Mouse (Mus musculus): ENCODE measurements at regions not wholly inside any gene's neighbourhood (a gene's known extent, or its start where the extent isn't known, plus 50 kb on each side); places are given as distances from the start of the nearest gene placed in this dataset.

DNA sequence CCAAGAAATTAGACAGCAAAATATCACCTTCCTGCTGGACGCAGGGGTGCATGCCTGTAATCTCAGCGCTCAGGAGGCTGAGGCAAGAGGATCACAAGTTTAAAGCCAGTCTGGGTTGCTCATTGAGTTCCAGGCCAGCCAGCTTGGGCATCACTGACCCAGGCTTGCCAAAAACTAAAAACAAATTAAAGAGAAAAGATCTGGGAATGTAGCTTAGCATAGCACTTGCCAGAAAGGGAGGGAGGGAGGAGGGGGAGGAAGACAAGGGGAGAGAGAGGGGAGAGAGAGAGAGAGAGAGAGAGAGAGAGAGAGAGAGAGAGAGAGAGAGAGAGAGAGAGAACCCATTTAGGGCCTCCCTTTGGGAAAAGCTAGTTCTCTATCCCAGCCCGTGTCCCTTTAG, 112.7 kb upstream of the Thy1 start:
- DNase-seq, result no peak

DNA sequence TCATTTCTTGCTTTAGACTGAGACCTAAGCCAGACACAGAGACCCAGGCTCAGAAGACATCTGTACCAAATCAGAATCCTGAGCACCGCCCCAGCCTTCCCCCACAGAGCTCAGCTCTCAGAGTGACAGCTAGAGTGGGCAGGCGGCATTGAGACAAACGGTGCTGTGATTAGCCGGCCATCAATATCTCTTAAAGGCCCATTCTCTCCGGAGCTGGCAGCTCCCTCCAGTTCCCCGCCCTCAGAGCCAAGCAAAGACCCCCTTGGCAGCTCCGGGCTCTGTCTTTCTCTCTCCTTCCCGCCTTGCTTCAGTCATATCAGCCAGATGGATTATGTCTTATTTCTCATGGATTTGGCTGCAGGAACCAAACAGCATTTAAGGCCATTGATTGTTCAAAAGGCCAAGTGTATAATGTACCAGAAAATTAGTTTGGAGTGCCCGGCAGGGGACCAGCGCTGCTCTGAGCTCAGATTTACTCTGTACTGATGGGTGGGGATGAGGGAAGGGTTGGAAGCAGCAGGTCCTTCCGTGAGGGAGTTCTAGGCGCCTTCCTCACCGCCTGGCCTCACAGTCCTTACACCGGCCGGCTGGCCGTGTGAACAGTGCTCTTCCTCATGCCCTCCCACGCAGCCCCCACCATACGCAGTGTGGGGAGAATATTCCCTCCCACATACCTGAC, 109.0 kb upstream of the Thy1 start:
- DNase-seq, result no peak

DNA sequence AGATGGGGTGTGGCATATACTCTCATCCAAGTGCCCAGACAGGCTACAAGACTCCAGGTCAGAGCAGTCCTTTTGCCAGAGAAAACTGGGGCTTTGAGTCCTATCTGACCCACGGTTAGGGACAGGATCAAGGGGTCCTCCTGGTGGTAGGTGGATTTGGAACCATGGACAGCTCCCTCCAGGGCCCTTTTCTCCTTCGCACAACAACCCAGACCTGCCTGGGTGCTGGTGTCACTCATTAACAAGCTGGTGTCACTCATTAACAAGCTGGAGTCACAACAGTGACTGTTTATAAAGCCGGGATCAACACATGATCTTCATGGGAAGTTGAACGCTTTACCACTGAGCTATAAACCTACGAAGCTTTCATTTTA, 108.5 kb upstream of the Thy1 start:
- DNase-seq, result no peak

DNA sequence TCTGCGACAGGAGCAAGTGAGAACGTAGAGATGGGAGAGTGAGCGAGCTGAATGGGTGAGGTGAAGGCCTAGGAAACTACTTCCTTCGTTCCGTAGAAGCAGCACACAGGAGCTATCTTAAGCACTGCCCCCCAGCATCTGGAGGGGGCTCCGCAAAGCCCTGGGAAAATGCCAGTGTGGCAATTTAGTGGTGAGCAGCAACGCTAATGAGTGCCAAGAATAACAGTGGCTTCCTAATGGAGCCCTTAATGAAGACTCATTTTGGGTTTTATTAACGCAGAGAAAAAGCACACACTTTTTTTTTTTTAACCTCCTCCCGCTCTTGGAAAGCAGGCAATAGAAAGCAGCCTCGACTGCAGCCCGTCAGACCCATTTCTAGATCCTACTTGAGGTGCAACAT, 103.8 kb upstream of the Thy1 start:
- no peak for DNase-seq

DNA sequence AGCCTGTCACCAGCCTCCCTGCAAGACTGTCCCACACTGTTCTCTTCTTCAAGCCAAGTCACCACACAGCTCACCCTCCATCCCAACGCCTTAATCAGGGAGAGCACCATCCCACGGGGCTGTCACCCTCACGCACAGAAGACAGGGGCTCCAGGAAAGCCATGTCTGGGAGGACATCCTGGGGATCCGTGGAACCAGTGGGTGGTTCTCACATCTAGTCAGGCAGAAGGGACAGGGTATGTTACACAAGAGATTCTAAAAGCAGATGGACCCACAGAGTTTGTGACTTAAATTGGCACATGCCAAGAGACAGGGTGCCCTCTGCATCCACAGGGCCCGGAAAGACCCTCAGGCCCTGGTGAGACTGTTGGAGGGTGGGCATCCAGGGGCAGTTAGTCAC, 101.0 kb upstream of the Thy1 start:
- DNase-seq, result peak; percentile 52

DNA sequence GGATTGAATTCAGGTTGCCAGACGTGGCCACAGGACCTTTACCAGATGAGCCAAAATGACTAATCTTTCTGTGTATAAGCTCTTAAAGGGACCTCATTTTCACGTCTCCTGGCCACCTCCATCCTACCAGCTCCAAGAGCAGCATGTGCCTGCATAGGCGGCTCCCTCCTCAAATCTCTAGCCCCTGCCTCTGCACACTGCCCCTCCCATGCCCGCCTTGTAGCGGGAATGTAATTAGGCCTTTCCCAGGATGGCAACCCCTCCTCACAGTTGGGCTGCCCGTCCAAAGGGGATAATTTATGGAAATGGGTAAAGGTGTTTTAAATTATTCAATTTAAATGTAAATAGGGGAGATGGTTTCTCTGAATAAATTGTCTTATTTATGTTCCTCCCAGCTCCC, 99.7 kb upstream of the Thy1 start:
- DNase-seq, result no peak

DNA sequence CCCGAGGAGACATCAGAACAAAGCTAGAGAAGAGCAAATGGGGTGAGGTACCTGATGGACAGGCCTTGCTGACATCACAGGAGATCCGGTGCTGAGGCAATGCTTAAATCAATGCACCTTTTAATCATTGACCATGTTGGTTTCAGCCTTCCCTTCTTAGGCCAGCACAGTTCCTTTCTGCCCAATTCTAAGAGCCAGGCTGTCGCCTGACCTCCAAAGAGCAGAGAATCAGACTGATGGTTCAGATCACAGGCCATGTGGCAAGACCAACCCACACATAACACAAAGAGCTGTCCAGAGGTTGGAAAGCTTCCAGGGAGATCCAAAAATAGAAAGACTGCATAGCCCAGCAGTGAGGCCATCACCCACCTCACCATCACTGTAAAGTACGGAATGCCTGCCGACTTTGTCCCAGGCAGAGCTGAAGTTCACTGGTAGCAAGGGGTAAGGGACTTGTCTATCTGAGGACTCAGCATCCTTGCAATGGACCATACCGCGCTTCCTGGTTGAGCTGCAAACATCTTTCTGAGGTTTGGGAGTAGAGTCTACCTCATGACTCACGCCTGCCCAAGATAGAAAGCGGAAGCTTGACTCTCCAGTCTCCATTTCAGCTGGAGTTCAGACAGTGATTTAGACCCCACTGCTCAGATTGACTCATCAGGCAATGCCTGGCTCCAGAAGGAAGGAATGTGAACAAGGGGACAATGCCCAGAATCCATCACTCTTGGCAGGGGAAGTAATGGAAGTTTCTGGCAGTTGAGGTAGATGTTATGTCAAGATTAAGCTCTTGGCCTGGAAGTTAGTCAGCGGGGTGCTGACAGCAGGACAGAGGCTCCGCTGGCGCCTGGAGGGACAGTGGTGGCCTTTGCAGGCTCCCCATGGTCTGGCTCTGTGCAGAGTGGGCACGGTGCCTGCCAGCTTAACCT, 98.1 kb upstream of the Thy1 start:
- DNase-seq, result peak; percentile 54

DNA sequence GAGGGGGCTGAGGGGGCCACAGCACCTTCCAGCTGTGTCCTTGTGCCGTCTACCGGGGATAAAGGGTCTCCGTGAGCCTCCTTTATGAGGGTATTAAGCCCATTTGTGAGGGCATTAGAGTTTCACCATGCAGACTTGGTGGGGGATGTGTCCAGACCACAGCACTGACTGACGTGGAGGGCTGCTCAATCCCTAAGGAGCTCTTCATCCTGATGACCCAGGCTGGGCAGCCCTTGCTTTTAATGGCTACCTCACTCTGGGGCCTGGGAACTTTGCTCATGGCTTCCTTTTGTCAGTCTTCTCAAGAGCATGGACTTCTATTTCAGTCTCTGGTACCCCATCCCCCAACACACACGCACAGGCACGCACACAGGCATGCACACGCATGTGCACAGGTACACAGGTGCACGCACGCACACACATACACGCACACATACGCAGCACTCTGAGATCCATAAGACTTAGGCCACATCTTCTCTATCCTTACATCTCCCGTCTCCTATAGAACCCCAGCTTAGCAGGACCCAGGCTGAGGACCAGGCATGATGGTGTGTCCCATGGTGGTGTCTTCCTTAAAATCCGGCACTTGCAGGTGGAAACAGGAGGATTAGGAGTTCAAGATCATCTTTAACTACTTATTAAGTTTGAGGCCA, 97.1 kb upstream of the Thy1 start:
- no peak for DNase-seq

DNA sequence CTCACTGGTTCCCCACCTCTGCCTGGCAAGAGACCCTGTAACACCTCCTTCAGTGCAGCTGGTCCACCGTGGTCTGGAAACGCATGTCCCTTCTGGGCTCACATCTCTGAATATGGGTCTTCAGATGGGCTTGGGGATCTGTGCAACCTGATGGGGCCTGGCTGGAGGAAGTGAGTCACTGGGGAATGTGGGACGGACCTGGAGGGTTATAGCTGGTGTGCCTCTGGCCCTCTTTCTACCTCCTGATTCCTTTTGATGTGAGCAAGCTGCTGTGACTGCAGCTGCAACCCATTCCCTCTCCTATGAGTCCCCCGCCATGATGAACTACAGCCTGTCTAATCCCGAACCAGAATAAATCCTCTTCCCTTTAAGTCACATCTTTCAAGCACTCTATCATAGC, 96.1 kb upstream of the Thy1 start:
- no peak for DNase-seq

DNA sequence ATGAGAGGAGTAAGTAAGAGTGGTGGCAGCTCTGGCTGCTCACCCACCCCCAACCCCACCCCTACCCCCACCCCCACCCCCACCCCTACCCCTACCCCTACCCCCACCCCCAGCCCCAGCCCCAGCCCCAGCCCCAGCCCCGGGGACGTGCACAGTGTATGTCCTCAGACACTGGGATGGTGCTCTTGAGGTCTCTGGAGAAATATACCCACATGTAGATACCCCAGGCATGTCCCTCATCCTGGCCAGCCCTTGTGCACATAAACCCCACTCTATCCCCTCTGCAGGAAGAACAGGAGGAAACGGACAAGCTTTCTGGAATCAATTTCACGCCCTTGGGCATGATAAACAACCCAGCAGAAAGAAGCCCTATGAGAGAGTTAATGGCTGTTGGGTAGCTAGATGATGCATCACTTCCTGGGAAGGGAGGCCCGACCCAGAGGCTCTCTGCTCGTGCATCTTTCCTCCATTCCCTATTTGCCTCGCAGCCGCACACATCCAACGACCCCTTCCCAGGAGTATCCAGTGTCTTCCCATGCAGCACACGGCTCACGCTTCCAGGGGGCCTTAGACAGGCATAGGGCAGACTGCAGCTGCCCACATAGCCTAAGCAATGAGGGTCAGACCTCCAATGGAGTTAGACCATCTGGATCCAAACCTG, 95.6 kb upstream of the Thy1 start:
- no peak for DNase-seq

DNA sequence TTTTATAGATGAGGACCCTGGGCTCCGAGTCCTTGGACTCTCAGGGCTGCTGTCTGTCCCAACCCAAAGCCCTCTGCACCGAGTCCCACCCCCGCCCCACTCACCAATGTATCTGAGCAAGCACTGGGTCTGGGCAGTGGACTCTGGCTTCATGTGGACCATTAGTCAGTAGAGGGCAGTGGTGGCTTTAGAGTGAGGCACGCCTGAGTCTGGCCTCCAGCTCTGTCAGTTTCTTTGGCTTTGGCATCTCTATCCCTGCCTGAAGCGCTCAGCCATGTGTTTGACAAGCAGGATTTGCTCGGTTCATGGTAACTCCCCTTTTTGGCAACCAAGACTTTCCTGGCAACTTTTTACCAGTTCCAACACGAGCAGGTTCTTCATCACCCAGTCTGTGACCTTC, 90.1 kb upstream of the Thy1 start:
- no peak for DNase-seq

DNA sequence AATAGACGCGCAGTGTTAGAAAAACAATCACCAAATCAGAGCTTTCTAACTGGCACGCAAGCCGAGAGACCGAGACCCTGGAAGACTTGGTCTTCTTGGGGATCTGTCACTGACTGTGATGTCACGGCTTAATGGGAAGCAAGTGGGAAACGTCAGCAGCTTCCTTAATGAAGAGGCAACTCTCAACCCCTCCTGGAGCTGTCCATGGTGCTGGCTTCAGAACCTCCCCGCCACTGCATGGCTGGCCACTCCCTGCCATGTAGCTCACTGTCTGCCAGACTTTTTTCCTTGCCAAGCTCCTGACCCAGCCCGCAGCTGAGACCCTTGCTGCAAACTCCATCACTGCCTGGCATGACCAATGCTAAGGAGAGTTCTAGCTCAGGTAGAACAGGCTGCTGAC, 83.6 kb upstream of the Thy1 start:
- no peak for DNase-seq

DNA sequence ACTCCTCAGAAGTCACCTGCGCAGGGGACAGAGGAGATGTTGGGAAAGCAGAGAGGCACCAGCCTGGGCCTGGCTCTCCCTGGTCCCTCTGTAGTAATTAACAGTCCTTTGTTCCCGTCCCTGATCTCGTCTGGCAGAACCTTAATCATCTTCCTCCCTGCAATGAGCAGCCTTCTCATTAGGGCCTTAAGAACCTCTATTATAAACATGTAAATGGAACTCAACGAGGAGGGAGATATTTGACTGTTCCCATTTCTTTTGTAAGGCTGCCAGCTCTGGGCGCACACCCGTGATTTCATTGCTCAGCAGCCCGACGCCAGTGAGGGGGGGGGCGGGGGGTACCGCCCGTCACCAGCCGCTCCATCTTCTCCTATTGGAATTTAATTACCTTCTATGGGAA, 81.8 kb upstream of the Thy1 start:
- no peak for DNase-seq

DNA sequence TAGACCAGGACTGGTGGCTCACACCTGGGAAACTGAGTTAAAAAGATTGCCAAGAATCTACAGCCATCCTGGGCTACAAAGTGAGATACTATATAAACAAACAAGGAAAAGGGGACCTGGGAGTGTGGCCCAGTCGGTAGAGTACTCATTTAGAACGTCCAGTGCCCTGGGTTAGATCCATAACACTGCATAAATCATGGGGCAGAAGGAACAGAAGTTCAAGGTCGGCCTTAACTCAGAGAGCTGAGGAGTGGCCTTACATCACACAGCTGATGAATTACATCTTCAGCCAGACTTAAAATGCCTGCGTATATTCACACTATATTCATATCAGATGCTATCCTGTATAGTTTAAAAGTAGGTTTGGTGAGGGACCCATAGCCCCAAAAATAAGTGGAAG, 78.0 kb upstream of the Thy1 start:
- DNase-seq, result no peak

DNA sequence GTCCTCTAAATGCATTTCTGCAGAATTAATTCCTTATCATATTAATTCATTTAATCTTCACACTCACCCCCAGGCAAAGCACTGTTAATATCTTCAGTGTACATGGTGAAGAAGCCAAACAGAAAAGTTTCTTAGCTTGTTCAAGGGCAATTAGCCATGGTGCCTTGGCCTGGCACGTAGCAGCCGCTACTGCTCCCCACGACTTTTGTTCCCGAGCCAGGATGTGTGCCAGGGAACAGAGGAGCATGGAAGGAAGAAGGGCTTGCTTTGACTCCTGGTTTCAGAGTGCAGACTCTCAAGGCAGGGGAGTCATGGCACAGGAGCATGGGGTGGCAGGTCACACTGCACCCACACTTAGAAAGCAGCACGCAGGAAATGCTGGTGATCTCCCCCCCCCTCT, 77.4 kb upstream of the Thy1 start:
- DNase-seq, result no peak

DNA sequence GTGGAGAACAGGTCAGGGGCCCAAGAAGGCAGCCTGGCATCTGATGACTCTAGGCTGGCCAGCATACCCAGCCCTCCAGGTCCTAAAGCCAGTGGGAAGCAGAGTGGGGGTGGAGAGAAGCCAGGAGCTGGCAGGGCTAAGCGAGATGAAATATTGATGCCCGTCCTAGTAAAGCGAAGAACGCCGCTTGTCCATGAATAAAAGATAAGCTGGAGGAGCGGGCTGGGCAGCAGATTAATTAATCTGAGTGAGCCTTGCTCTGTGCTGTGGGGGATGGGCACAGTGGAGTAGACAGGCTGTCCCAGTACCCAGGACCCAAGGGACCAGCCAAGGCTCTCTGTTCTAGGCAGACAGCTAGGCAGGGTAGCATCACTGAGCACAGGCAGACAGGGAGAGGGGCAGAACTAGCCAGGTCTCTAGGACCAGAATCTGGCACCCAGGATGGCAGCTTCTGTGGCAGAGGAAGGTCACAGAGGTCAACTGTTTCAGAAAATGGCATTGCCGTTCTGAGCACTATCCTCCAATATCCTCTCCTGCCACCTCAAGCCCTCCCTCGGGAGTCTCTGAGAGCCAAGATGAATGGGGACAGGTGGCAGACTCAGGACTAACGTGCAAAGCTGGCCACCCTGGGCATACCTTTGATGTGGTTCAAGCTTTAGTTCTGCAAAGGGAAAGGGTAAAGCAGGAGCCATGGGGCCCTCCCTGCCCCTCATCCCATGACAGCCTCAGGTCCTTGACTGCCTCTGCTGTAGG, 73.0 kb upstream of the Thy1 start:
- no peak for DNase-seq

DNA sequence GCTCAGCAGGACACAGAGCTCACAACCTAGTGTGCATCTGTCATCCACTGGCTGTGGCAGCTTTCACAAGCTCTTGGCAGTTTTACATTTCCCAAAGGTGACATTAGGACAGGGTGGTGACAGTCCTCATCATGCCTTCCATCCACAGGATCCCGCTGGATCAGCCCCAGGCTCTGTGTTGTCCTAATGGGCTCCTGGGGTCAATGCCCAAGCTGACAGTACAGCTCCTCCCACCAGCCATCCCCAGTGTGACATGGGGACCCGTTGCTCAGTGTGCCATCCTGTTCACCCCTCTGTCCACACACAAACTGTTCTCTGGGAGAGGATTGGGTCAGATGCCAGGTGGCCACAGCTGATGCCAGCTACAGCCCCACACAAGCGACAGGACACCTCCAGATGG, 72.3 kb upstream of the Thy1 start:
- DNase-seq, result no peak

DNA sequence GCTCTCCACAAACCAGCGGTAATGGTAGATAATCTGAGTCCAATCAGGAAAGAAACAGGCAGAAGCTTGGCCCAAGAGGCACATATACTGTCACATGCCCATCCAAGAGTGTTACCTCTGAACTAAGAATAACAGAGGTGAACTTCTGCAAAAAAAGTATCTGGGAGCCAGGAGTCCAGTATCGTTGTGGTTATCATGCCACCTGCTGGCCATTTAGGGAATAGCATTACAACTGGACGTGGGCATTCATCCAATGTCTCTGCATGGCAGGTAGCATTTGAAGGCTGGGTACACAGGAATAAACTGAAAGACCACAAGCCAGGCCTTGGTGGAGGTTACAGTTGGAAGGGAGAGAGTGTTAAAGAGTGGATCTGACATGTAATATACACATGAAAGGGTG, 70.9 kb upstream of the Thy1 start:
- DNase-seq, result peak; percentile 44

DNA sequence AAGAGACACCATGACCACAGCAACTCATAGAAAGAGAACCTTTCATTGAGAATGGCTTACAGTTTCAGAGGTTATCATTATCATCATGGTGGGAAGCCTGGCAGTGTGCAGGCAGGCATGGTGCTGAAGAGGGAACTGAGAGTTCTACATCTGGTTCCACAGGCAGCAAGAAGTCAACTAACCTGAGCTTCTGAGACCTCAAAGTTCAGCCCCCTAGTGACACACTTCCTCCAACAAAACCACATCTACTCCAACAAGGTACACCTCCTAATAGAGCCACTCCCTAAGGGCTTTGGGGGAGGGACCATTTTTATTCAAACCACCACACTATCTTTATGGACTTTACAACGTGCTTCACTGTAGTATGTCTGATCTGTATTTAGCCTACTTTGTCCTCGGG, 67.8 kb upstream of the Thy1 start:
- no peak for DNase-seq

DNA sequence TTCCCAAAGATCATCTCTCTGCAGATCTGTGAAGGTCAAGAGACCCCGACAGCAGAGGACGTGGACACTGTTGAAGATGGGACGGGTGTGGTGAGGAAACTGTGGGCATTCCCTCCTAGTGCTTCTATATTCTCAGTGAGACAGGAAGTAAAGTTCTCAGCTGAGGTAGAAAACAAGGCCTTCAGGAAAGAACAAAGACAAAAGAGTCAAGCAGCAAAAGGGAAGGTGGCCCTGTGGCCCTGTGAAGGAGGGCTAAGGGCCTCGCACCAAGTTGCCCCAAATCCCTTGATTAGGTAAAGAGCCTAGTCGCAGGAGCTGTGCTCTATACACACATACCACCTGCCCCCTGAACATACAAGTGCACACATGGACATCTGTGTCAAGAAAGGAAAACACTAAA, 66.8 kb upstream of the Thy1 start:
- DNase-seq, result no peak

DNA sequence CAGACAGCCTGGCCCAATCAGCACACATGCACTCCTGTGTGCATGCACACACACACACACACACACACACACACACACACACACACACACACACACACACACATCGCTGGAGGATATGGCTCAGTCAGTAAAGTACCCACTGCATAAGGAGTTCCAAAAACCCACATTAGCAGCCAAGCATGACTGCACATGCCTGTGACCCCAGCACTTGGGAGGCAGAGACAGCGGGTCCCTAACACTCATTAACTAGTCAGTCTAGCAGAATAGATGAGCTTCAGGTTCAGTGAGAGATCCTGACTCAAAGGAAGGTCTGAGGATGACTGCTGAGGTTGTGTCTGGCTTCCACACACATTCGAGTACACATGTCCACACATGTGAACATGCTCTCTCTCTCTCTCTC, 65.4 kb upstream of the Thy1 start:
- no peak for DNase-seq

DNA sequence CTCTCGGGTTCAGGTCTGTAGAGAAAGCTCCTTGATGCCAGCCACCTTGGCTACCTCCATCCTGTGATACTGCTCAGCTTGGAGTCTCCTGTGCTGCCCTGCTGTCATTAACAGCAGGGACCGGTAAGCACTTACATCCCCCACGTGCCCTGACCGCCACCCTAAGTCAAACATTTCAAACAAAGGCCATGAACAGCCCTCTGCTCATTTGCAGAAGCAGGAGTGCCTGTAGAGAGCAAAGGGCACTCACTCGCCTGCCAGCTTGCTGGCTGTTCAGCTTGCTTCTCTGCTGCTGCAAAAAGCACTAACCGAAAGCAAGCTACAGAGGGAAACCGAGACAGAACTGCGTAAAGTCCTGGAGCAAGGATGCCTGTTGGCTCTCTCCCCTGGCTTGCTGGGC, 61.8 kb upstream of the Thy1 start:
- no peak for DNase-seq

DNA sequence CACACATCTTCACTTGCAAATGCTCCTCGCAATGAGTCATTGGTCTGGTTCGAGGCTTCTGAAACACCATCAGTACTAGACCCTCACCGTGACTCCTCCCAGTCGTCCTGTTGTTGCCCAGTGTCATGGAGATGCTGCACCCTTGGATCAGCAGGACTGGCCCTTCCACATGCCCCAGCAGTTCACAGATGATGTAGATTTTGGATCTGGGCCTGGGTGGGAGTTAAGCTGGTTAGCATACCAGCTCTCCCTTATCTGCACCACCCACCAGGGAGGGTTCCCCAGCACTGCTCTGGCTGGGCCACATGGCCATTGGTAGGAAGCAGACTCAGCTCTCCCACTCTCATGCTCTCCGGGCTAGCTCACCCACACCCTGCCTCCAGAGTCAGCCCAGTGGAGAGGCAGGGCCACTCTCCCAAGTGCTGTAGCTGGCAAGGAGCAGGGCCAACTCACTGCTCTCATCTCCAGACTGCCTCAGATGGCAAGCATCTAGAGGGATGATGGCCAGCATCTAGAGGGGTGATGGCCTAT, 60.8 kb upstream of the Thy1 start:
- peak; percentile 31 for DNase-seq

Measured in right cerebral cortex, adult 18-20 months (tissue).